Mouse (Mus musculus): ENCODE data around the gene Cryaa.

DNA sequence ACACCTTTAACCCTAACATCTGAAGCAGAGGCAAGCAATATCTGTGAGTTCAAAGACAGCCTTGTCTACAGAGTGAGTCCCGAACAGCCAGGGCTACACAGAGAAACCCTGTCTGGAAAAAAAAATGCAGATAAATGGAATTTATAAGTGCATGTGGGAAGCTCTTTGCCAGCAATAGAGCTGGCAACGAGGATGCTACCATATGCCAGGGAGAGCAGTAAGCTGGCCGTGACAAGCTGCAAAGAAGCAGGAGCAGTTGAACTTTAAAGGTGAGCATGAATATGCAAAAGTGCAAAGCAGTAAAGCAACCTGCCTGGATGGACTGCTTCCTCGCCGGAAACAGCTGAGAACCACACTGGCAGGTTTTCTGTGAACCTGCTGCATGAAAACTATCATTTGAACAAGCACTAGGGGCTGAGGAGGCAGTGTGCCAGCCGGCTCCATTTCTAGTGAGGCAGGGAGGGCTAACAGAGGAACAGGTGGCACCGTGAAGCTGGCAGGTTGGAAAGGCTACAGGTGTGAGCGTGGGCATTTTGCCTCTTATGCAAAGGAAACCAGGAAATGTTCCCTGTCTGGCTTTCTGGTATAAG lies 16.9 kb upstream of the Cryaa start:
- TF ChIP-seq ZKSCAN1 (IDR thresholded peaks at IDR 0.05; ENCODE audit: low read depth, low read length) (no peak), GATA1 (IDR thresholded peaks at IDR 0.05; ENCODE audit: low read depth, low read length) (no peak), TBP (IDR thresholded peaks at IDR 0.05; ENCODE audit: low read depth, low read length) (no peak), TAL1 (IDR thresholded peaks at IDR 0.05; ENCODE audit: low read length) (no peak), POLR2A (IDR thresholded peaks at IDR 0.05; ENCODE audit: control insufficient read depth in 1 of 2, insufficient read depth in 1 of 2, low read depth in 1 of 2, low read length in 2 of 2, poor library complexity in 1 of 2) (no peak), EP300 (IDR thresholded peaks at IDR 0.05; ENCODE audit: low read depth in 1 of 2, low read length in 2 of 2) (no peak), CTCF (IDR thresholded peaks at IDR 0.05 in 2 of 3, conservative IDR thresholded peaks at IDR 0.05 in 1 of 3; ENCODE audit: control insufficient read depth in 1 of 3, insufficient read depth in 1 of 3, low read depth in 2 of 3, low read length in 3 of 3, poor library complexity in 1 of 3, severe bottlenecking in 1 of 3) (no peak), UBTF (IDR thresholded peaks at IDR 0.05; ENCODE audit: borderline replicate concordance, insufficient read depth, low read depth, low read length) (no peak)
